Mouse (Mus musculus) adipocyte (in vitro differentiated cells): ENCODE measurements at regions not wholly inside any gene's neighbourhood (a gene's known extent, or its start where the extent isn't known, plus 50 kb on each side); places are given as distances from the start of the nearest gene placed in this dataset.

Source experiments
- DNase-seq: peaks from one replicate; pipeline ENCODE4 v3.0.0-alpha.2; 2016; ENCODE audit warnings: low spot score

DNA sequence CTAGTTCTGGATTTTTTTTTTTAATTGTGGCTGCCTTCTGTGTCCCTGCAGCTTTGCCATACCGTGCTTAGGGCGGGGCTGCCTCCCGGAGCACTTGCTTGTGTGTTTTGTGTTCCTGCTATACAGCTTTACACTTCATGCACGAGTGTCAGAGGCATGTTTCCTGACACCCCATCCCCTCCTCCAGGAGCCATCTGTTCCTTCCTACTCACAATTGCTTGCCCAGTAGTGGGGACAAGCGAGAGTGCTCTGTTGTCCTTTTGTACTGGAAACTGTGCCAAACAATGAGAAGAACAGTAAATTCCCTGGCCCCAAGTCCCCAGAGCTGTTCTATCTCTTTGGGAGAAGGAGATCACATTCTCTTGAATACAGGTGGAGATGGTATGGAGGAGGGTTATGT lies 53.5 kb downstream of the Csf2 start:
- no peak for DNase-seq

DNA sequence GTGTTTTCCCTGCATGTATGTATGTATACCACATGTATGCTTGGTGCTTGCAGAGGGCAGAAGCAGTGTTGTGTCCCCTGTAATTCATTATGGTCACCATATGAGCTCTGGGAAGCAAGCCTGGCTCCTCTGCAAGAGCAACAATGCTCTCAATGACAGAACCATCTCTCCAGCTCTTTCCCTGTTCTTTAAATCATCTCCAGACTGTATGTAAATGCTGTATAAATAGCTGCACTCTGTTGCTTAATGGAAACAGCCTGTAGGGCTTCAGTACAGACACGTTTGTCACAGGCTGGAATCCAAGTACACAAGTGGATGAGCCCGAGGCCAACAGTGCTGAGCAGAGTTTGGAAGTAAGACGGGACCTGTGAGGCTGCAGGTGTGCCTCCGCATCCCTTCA lies 54.7 kb downstream of the Csf2 start:
- no peak for DNase-seq

GRCm38 (mm10) chr11:54192275-54192674 lies 57.2 kb downstream of the Csf2 start:
- DNase-seq: no peak

GRCm38 (mm10) chr11:54187826-54188225 lies 61.6 kb downstream of the Csf2 start:
- peak; percentile 22 for DNase-seq

GRCm38 (mm10) chr11:54187377-54187776 lies 62.1 kb downstream of the Csf2 start:
- DNase-seq: no peak

DNA sequence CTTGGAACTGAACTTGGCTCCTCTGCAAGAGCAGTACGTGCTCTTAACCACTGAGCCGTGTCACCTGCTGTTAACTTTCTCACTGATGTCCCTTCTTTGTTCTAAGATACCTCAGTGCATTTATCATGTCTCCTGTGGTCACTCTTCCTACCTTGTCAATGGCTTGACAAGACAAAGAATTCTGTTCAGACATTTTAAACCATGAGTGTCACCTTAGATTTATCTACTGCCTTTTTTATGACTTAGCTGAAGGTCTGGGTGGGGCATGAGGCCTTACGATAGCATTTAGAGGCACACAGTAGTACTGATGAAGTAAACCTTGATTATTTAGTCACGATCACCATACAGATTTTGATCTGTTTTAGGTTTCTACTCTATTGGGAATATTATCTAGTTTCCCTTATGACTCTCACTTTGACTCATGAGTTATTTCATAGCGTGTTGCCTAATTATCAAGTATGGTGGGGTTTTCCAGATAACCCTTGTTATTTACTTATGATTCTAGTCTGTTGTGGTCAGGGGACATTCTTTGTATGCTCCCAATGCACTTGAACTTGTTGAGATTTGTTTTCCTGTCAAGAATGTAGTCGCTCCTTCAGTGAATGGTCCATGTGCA lies 63.6 kb downstream of the Csf2 start:
- DNase-seq: no peak

DNA sequence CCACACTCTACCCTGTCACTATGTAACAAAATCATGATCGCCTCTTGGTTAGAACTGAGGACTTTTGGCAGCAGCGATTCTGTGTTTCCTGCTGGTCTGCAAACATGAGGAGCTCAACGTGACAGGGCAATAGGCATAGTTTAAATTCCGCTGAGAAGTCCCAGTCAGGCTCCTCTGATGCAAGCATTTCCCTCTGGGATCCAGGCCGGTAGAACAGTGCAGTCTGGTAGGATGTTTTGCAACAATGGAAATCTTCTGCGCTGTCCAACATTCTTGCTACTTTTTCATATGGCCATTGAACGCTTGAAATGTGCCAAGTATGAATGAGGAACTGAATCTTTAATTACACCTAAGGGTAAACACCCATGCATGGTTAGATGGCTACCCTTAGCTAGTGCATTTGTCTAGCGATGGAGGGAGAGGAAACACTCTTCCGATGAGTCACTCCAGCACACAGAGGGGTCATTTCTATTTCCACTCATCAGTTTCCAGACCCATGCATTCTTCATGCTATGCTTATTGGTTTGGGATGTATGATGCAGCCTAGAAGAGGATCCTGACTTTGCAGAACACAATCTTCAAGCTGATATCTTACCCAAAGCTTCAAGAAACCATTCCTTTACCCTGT lies 67.7 kb downstream of the Csf2 start:
- DNase-seq: peak; percentile 88
